Mouse (Mus musculus) gastrocnemius, postnatal 14 days (tissue): ENCODE data around the gene Ifna6. TPM values are rescaled to one million over a fixed set of nuclear protein-coding genes. Genes with fewer than 3 reads are reported as not detected.

Experiments used
- DNase-seq: peaks from one replicate; pipeline ENCODE4 v3.0.0; 2021; ENCODE audit warnings: mixed read lengths
- intact Hi-C: fragments of 180-260 bp; cut with DNase I; formaldehyde crosslinking; loops from one replicate; pipeline ENCODE4 v1.15.1; 2025; ENCODE audit warnings: low total_unique reads
- total RNA-seq, 2 experiments: library from RNA; stranded (reverse); gene quantifications; 2 replicates each; pipeline ENCODE4 v1.2.3; 2021

Ifna6 gene
- total RNA-seq, 2 experiments from 2014 or later, result not detected

GRCm38 (mm10) chr4:88840058-88840457 lies 12.8 kb downstream of the Ifna6 start:
- no peak for DNase-seq
- intact Hi-C loops, result no loop called here

- DNase-seq, result no peak
- intact Hi-C loops, result no loop called here
These were observed 14.3 kb downstream of the Ifna6 start, which contains the start of gene Ifna4 for GRCm38 (mm10) chr4:88841438-88841911. Gene Ifna4, plus strand, starts transcription at chr4:88841861.

GRCm38 (mm10) chr4:88845334-88845733 lies 18.1 kb downstream of the Ifna6 start:
- no peak for DNase-seq
- intact Hi-C loops, result no loop called here

GRCm38 (mm10) chr4:88849698-88850097 lies 22.5 kb downstream of the Ifna6 start, which contains the start of gene Ifna1:
Gene Ifna1, plus strand, starts transcription at chr4:88850087.
- intact Hi-C loops, result no loop called here
- DNase-seq, result no peak

GRCm38 (mm10) chr4:88851026-88851763 lies 24.0 kb downstream of the Ifna6 start:
- intact Hi-C loops, result no loop called here
- DNase-seq, result no peak

- intact Hi-C loops, result no loop called here
- no peak for DNase-seq
These were observed 32.0 kb downstream of the Ifna6 start for GRCm38 (mm10) chr4:88859214-88859613.

GRCm38 (mm10) chr4:88863309-88863708 lies 36.1 kb downstream of the Ifna6 start:
- intact Hi-C loops, result no loop called here
- no peak for DNase-seq

GRCm38 (mm10) chr4:88864599-88864998 lies 37.4 kb downstream of the Ifna6 start:
- no peak for DNase-seq
- intact Hi-C loops, result no loop called here

- DNase-seq, result no peak
- intact Hi-C loops, result no loop called here
These were observed 37.9 kb downstream of the Ifna6 start for GRCm38 (mm10) chr4:88865011-88865569.

GRCm38 (mm10) chr4:88867366-88867925 lies 40.2 kb downstream of the Ifna6 start:
- DNase-seq, result peak; percentile 59
- intact Hi-C loops, result no loop called here

GRCm38 (mm10) chr4:88867926-88868911 lies 41.0 kb downstream of the Ifna6 start:
- intact Hi-C loops, result no loop called here
- no peak for DNase-seq

GRCm38 (mm10) chr4:88872691-88873090 lies 45.5 kb downstream of the Ifna6 start:
- intact Hi-C loops, result loop anchor here (2.0 kb wide), 1 partner anchor 256 kb away; no protein-coding TSS in a partner anchor
- DNase-seq, result no peak

- intact Hi-C loops, result no loop called here
- no peak for DNase-seq
These were observed 48.3 kb downstream of the Ifna6 start for GRCm38 (mm10) chr4:88875435-88876095.

GRCm38 (mm10) chr4:88876520-88876919 lies 49.3 kb downstream of the Ifna6 start:
- DNase-seq, result no peak
- intact Hi-C loops, result no loop called here

Other genes starting within 250 kb of the Ifna6 start
- not detected for gene Ifna9, start 235.0 kb upstream of the Ifna6 start, total RNA-seq
- gene Ifna12, start 224.0 kb upstream of the Ifna6 start, total RNA-seq, result not detected
- gene C87499, start 193.0 kb upstream of the Ifna6 start, total RNA-seq, result not detected
- gene Ifna13, start 183.0 kb upstream of the Ifna6 start, total RNA-seq, result not detected
- gene Ifna16, start 150.5 kb upstream of the Ifna6 start, total RNA-seq, result not detected
- not detected for gene Ifna2, start 143.5 kb upstream of the Ifna6 start, total RNA-seq
- not detected for gene Ifnab, start 136.1 kb upstream of the Ifna6 start, total RNA-seq
- gene Gm26566, start 105.6 kb upstream of the Ifna6 start, total RNA-seq, result under 1 TPM in 1 of 2 experiments, not detected in 1; 0.41 TPM
- gene Klhl9, start 105.0 kb upstream of the Ifna6 start, total RNA-seq, result 10 to 100 TPM; 51.0 to 57.1 TPM
- gene Gm13271, start 72.5 kb upstream of the Ifna6 start, total RNA-seq, result not detected
- not detected for gene Gm13283, start 67.3 kb upstream of the Ifna6 start, total RNA-seq
- gene Gm13290, start 53.6 kb upstream of the Ifna6 start, total RNA-seq, result not detected
- not detected for gene Gm13289, start 50.5 kb upstream of the Ifna6 start, total RNA-seq
- not detected for gene Gm13272, start 47.6 kb upstream of the Ifna6 start, total RNA-seq
- not detected for gene Ifnz, start 45.3 kb upstream of the Ifna6 start, total RNA-seq
- not detected for gene Gm13276, start 41.7 kb upstream of the Ifna6 start, total RNA-seq
- not detected for gene Gm13277, start 38.8 kb upstream of the Ifna6 start, total RNA-seq
- gene Gm13278, start 35.9 kb upstream of the Ifna6 start, total RNA-seq, result not detected
- gene Gm13275, start 32.9 kb upstream of the Ifna6 start, total RNA-seq, result not detected
- gene Gm13279, start 30.0 kb upstream of the Ifna6 start, total RNA-seq, result not detected
- not detected for gene Gm13285, start 27.8 kb upstream of the Ifna6 start, total RNA-seq
- gene Gm13287, start 24.2 kb upstream of the Ifna6 start, total RNA-seq, result not detected
- not detected for gene Gm13288, start 21.9 kb upstream of the Ifna6 start, total RNA-seq
- not detected for gene Ifna7, start 11.2 kb upstream of the Ifna6 start, total RNA-seq
- gene Ifna11, start 7.5 kb upstream of the Ifna6 start, total RNA-seq, result not detected
- not detected for gene Ifna5, start 8.1 kb downstream of the Ifna6 start, total RNA-seq
- not detected for gene Ifna4, start 14.4 kb downstream of the Ifna6 start, total RNA-seq
- not detected for gene Ifna1, start 22.7 kb downstream of the Ifna6 start, total RNA-seq
- not detected for gene Ifne, start 52.8 kb downstream of the Ifna6 start, total RNA-seq